Mouse (Mus musculus): ENCODE data around the gene Iqschfp. TPM values are rescaled to one million over a fixed set of nuclear protein-coding genes. Genes with fewer than 3 reads are reported as not detected.
A peak's percentile ranks its signal among the peaks of the same experiment; 100 is the strongest.

Iqschfp gene
- polyA plus RNA-seq, 1 experiment from 2014 or later = not detected

DNA sequence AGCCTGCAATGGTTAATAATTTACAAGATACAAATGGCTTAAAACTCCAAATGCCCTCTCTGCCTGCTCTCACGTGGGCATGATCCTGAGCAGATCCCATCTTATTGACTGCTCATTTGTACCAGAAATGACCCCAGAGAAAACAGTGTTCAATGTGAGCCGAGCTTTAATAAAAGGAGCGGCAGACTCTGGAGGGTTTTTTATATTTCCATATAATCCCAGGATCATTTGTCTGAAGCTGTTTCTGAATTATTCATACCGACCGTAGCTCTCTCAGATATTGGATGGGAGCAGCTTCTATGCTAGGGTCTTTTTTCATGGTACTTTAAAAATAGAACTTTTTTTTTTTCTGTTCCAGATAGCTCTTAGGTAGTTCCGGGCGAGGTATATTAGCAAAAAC, 67.6 kb downstream of the Iqschfp start:
- no peak for ATAC-seq (ENCODE audit: insufficient number of reproducible peaks, low FRiP score)
- H3K4me2 ChIP-seq = no peak overlapping the region
- H3K4me1 ChIP-seq (replicated peaks) = no peaks in the 10 kb centered on the region
- H3K9ac ChIP-seq = no peak overlapping the region
- H3K27ac ChIP-seq (ENCODE audit: poor library complexity, severe bottlenecking) = no peak overlapping the region
- no peaks in the 10 kb centered on the region for H3K27me3 ChIP-seq (replicated peaks)
- H3K36me3 ChIP-seq = no peaks in the 10 kb centered on the region
- H3K4me3 ChIP-seq = no peak overlapping the region
- no peaks in the 10 kb centered on the region for H3K9me3 ChIP-seq (replicated peaks)
- 66% methylated on average over 7 of the region's 7 CpGs for WGBS

DNA sequence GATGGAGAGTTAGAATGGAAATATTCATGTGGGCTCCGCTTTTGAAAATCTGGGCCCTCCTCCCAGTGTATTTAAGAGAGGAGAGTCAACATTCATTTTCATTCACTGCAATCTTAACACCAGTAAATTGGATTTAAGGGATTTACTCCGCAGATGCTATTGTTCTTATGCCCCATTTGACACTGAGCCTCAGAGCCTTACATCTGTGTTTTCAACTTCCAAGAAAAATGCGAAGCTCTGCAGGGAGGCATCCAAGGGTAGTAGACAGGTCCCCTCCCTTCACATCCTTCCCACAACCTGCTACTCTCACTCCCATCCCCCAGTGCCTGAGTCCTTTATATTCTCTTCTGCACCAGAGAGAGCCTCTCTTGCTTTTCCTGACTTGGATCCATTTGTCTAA, 68.1 kb downstream of the Iqschfp start:
- ATAC-seq (ENCODE audit: insufficient number of reproducible peaks, low FRiP score) = no peak
- Histone ChIP-seq H3K4me2 (no peak overlapping the region), H3K36me3 (no peaks in the 10 kb centered on the region), H3K9ac (no peak overlapping the region), H3K4me1 (replicated peaks) (no peaks in the 10 kb centered on the region), H3K4me3 (no peak overlapping the region), H3K9me3 (replicated peaks) (no peaks in the 10 kb centered on the region), H3K27me3 (replicated peaks) (no peaks in the 10 kb centered on the region), H3K27ac (ENCODE audit: poor library complexity, severe bottlenecking) (no peak overlapping the region)
- 28% methylated on average over 3 of the region's 3 CpGs for WGBS

GRCm38 (mm10) chr3:67960727-67961126, 68.7 kb downstream of the Iqschfp start:
- no peaks in the 10 kb centered on the region for H3K27me3 ChIP-seq (replicated peaks)
- ATAC-seq (ENCODE audit: insufficient number of reproducible peaks, low FRiP score) = no peak
- no peak overlapping the region for H3K4me3 ChIP-seq
- no peak overlapping the region for H3K27ac ChIP-seq (ENCODE audit: poor library complexity, severe bottlenecking)
- no peaks in the 10 kb centered on the region for H3K36me3 ChIP-seq
- H3K4me2 ChIP-seq = no peak overlapping the region
- H3K4me1 ChIP-seq (replicated peaks) = no peaks in the 10 kb centered on the region
- H3K9ac ChIP-seq = no peak overlapping the region
- no peaks in the 10 kb centered on the region for H3K9me3 ChIP-seq (replicated peaks)

DNA sequence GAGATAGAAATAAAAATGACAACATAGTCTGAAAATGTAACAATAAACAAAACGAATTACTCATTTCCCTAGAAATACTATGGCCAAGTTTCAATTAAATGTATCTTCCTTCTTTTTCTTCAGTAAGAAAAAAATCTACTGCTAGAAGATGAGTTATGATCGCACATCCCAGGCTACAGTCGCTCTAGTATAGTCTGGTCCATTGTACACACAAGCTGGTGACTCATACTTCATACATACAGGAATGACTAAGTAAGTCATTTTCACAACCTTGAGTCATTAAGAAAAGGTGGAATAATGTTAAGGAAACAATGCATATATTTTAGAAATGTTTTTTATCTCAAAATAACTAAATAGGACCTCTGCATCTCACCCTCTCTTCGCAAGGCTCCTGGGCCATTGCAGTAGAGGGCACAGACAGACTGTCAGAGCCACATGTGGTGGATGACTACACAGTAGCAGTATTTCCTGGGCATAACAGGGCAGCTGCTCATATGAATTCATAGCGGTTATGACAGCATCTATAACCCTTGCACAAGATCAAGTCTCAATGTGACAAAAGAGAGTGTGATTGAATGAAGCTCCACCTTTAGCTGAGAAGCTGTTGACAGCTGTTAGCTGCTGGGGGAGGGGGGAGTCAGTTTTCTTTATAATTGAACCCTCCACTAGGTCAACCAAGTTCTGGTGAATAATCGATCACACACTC, 70.1 kb downstream of the Iqschfp start:
- Histone ChIP-seq H3K27me3 (replicated peaks) (no peaks in the 10 kb centered on the region), H3K27ac (ENCODE audit: poor library complexity, severe bottlenecking) (no peak overlapping the region), H3K4me1 (replicated peaks) (no peaks in the 10 kb centered on the region), H3K4me2 (no peak overlapping the region), H3K9ac (no peak overlapping the region), H3K36me3 (no peaks in the 10 kb centered on the region), H3K4me3 (no peak overlapping the region), H3K9me3 (replicated peaks) (no peaks in the 10 kb centered on the region)
- ATAC-seq (ENCODE audit: insufficient number of reproducible peaks, low FRiP score) = no peak
- 82% methylated on average over 6 of the region's 6 CpGs for WGBS

GRCm38 (mm10) chr3:67974340-67974998, 82.4 kb downstream of the Iqschfp start:
- H3K4me1 ChIP-seq (replicated peaks) = no peaks in the 10 kb centered on the region
- H3K4me3 ChIP-seq = no peak overlapping the region
- H3K4me2 ChIP-seq = no peak overlapping the region
- H3K27me3 ChIP-seq (replicated peaks) = no peaks in the 10 kb centered on the region
- ATAC-seq (ENCODE audit: insufficient number of reproducible peaks, low FRiP score) = no peak
- no peak overlapping the region for H3K9ac ChIP-seq
- H3K27ac ChIP-seq (ENCODE audit: poor library complexity, severe bottlenecking) = no peak overlapping the region
- WGBS = 79% methylated on average over 2 of the region's 2 CpGs
- H3K9me3 ChIP-seq (replicated peaks) = peaks cover 6% of the 10 kb centered on the region; the same call in 1 of the 2 replicates
- no peaks in the 10 kb centered on the region for H3K36me3 ChIP-seq

DNA sequence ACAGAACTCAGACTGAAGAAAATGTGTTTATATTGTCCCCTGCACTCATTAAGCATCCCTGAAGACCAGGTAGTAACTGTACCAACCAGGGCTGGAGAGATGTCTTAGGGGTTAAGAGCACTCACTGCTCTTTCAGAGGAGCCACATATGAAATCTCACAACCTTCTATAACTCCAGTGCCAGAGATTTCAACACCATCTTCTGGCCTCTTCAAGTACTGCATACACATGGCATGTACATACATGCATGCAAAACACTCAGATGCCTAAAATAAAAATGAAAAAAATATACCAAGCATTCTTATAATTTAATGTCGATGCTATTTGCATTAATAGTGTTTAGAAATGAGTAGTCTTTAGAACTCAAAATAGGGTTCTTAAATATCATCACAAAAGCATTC, 88.0 kb downstream of the Iqschfp start:
- 57% methylated on average over 1 of the region's 1 CpGs for WGBS
- no peak overlapping the region for H3K9ac ChIP-seq
- no peaks in the 10 kb centered on the region for H3K4me1 ChIP-seq (replicated peaks)
- no peaks in the 10 kb centered on the region for H3K9me3 ChIP-seq (replicated peaks)
- no peak for ATAC-seq (ENCODE audit: insufficient number of reproducible peaks, low FRiP score)
- no peak overlapping the region for H3K27ac ChIP-seq (ENCODE audit: poor library complexity, severe bottlenecking)
- no peaks in the 10 kb centered on the region for H3K27me3 ChIP-seq (replicated peaks)
- H3K36me3 ChIP-seq = no peaks in the 10 kb centered on the region
- H3K4me3 ChIP-seq = no peak overlapping the region
- H3K4me2 ChIP-seq = no peak overlapping the region

DNA sequence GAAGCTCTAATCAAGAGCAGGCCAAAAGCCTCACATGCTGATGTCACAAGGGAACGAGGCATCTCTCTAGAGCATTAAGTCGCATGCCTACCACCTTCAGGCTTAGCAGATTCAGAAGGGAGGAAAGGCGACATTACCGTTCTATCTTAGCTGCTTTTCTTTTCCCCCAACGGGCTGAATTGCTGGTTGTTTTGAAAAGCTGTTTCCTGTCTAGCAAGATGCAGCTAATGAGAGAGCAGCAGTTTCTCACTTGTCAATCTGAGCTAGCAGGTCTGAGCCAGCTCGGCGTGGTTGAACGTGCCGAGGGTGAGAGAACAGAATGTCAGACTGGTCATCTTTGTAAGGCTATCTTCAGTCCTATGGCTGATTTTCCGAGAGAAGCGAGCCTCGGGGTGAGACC, 91.3 kb downstream of the Iqschfp start:
- H3K9ac ChIP-seq = no peak overlapping the region
- no peak for ATAC-seq (ENCODE audit: insufficient number of reproducible peaks, low FRiP score)
- H3K4me2 ChIP-seq = peak overlapping the region; percentile 38
- no peaks in the 10 kb centered on the region for H3K4me1 ChIP-seq (replicated peaks)
- WGBS = 30% methylated on average over 12 of the region's 12 CpGs
- H3K27me3 ChIP-seq (replicated peaks) = no peaks in the 10 kb centered on the region
- no peaks in the 10 kb centered on the region for H3K9me3 ChIP-seq (replicated peaks)
- no peaks in the 10 kb centered on the region for H3K36me3 ChIP-seq
- no peak overlapping the region for H3K4me3 ChIP-seq
- H3K27ac ChIP-seq (ENCODE audit: poor library complexity, severe bottlenecking) = no peak overlapping the region

DNA sequence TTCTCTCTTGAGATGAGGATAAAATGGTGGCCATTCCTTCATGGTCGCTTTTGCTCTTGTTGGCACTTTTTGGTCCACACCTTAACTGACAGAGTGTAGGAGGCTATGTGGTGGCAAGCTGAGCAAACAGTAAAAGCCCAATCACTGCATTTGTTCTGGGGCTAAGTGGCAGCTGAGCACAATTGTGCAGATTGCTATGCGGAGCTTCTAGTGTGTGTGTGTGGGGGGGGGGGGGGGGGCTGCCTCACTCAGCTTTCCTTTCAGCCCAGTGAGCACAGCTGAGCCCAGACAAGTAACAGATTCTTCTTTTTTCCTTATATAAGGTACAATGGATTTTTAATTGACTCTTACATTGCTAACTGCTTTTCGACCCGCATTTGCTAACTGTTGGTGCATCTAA, 110.4 kb downstream of the Iqschfp start:
- Histone ChIP-seq H3K27me3 (replicated peaks) (no peaks in the 10 kb centered on the region), H3K36me3 (no peaks in the 10 kb centered on the region), H3K9ac (no peak overlapping the region), H3K4me2 (no peak overlapping the region), H3K4me3 (no peak overlapping the region), H3K27ac (ENCODE audit: poor library complexity, severe bottlenecking) (no peak overlapping the region), H3K9me3 (replicated peaks) (no peaks in the 10 kb centered on the region), H3K4me1 (replicated peaks) (no peaks in the 10 kb centered on the region)
- ATAC-seq (ENCODE audit: insufficient number of reproducible peaks, low FRiP score) = no peak
- WGBS = 79% methylated on average over 4 of the region's 4 CpGs

- no peak overlapping the region for H3K9ac ChIP-seq
- H3K9me3 ChIP-seq (replicated peaks) = no peaks in the 10 kb centered on the region
- H3K4me2 ChIP-seq = no peak overlapping the region
- no peak overlapping the region for H3K27ac ChIP-seq (ENCODE audit: poor library complexity, severe bottlenecking)
- no peaks in the 10 kb centered on the region for H3K36me3 ChIP-seq
- no peaks in the 10 kb centered on the region for H3K4me1 ChIP-seq (replicated peaks)
- no peaks in the 10 kb centered on the region for H3K27me3 ChIP-seq (replicated peaks)
- no peak overlapping the region for H3K4me3 ChIP-seq
- ATAC-seq (ENCODE audit: insufficient number of reproducible peaks, low FRiP score) = no peak
Observed at GRCm38 (mm10) chr3:68012342-68012741, 120.3 kb downstream of the Iqschfp start.

DNA sequence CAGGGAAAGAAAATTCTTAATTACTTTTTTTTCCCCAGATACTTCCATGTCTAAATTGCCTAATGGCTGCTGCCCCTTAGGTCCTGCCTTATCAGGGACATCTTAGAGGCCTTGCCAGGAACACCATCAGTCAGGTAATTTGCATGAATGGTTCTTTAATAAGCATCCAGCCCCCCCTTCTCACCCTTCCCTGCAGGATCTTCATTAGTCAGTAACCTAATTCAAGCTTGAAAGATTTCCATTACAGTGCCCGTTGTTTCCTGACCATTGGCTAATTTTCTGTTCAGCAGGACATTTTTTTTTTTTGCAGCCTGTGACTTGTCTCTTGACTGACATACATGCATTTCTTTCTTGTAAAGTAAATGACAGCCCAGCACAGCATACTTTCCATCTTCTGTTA, 123.8 kb downstream of the Iqschfp start:
- Histone ChIP-seq H3K27me3 (replicated peaks) (no peaks in the 10 kb centered on the region), H3K4me1 (replicated peaks) (no peaks in the 10 kb centered on the region), H3K4me3 (no peak overlapping the region), H3K36me3 (no peaks in the 10 kb centered on the region), H3K9ac (no peak overlapping the region), H3K4me2 (no peak overlapping the region), H3K27ac (ENCODE audit: poor library complexity, severe bottlenecking) (no peak overlapping the region), H3K9me3 (replicated peaks) (no peaks in the 10 kb centered on the region)
- WGBS = 58% methylated on average over 1 of the region's 1 CpGs
- no peak for ATAC-seq (ENCODE audit: insufficient number of reproducible peaks, low FRiP score)

- Histone ChIP-seq H3K4me1 (replicated peaks) (no peaks in the 10 kb centered on the region), H3K4me2 (no peak overlapping the region), H3K9ac (no peak overlapping the region), H3K27me3 (replicated peaks) (no peaks in the 10 kb centered on the region), H3K36me3 (no peaks in the 10 kb centered on the region), H3K27ac (ENCODE audit: poor library complexity, severe bottlenecking) (no peak overlapping the region), H3K4me3 (no peak overlapping the region), H3K9me3 (replicated peaks) (no peaks in the 10 kb centered on the region)
- 54% methylated on average over 4 of the region's 4 CpGs for WGBS
- no peak for ATAC-seq (ENCODE audit: insufficient number of reproducible peaks, low FRiP score)
Observed at GRCm38 (mm10) chr3:68019401-68019800, 127.4 kb downstream of the Iqschfp start.

DNA sequence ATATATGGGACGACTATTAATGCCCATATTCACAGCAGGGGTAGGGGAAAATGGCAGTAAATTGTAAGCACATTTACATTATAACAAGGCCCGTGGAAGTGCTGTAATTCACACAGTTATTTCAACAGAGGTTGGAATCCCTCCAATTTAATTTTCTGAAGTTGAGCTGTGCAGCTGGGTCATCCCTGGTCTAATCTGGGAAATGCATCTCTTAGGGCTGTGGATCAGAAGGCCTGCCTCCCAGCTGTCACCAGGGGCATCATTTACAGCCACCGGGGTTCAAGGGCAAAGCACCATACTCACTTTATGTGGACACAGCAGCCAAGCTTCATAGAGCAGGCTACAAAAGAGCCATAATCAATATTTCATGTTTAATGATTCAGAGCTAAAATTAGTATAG, 144.1 kb downstream of the Iqschfp start:
- Histone ChIP-seq H3K27ac (ENCODE audit: poor library complexity, severe bottlenecking) (no peak overlapping the region), H3K36me3 (no peaks in the 10 kb centered on the region), H3K4me2 (no peak overlapping the region), H3K27me3 (replicated peaks) (no peaks in the 10 kb centered on the region), H3K9ac (no peak overlapping the region), H3K4me3 (no peak overlapping the region), H3K4me1 (replicated peaks) (no peaks in the 10 kb centered on the region), H3K9me3 (replicated peaks) (no peaks in the 10 kb centered on the region)
- ATAC-seq (ENCODE audit: insufficient number of reproducible peaks, low FRiP score) = no peak
- WGBS = 58% methylated on average over 3 of the region's 3 CpGs

Data from heart, embryonic 12.5 days (tissue).